Mouse (Mus musculus) forebrain, embryonic 16.5 days (tissue): ENCODE measurements around the gene Kif24. TPM values are rescaled to one million over a fixed set of nuclear protein-coding genes. Genes with fewer than 3 reads are reported as not detected.

Experiments
- ATAC-seq: fragments of 200-750 bp; cut with Nextera tagmentation; 2 replicates; pipeline ENCODE4 v1.8.0; 2017; ENCODE audit warnings: mild to moderate bottlenecking, moderate library complexity
- H3K27ac ChIP-seq: fragments of 300-500 bp; sonication (generic); 2 replicates; pipeline ENCODE4 v1.5.1; 2014; ENCODE audit warnings: low read length, control low read depth
- H3K27me3 ChIP-seq: fragments of 300-500 bp; sonication (generic); replicated peaks from 2 replicates; pipeline ENCODE4 v1.6.1; 2014; ENCODE audit warnings: low read length; ENCODE audit not compliant: control insufficient read depth, insufficient read depth
- H3K36me3 ChIP-seq: fragments of 300-500 bp; sonication (generic); 2 replicates; pipeline ENCODE4 v1.6.1; 2014; ENCODE audit not compliant: control insufficient read depth, insufficient read depth
- H3K4me1 ChIP-seq: fragments of 300-500 bp; sonication (generic); replicated peaks from 2 replicates; pipeline ENCODE4 v1.6.1; 2014; ENCODE audit warnings: low read length; ENCODE audit not compliant: control insufficient read depth, insufficient read depth
- H3K4me2 ChIP-seq: fragments of 300-500 bp; sonication (generic); 2 replicates; pipeline ENCODE4 v1.6.1; 2014; ENCODE audit warnings: mild to moderate bottlenecking, low read length, control low read depth
- H3K4me3 ChIP-seq: fragments of 300-500 bp; sonication (generic); replicated peaks from 2 replicates; pipeline ENCODE4 v1.5.1; 2014; ENCODE audit warnings: mild to moderate bottlenecking, low read length, control low read depth
- H3K9ac ChIP-seq: fragments of 300-500 bp; sonication (generic); replicated peaks from 2 replicates; pipeline ENCODE4 v1.6.1; 2014; ENCODE audit warnings: low read depth, low read length, control low read depth
- H3K9me3 ChIP-seq: fragments of 300-500 bp; sonication (generic); 2 replicates; pipeline ENCODE4 v1.6.1; 2016; ENCODE audit warnings: low read length; ENCODE audit not compliant: control insufficient read depth
- WGBS: fragments of 180-500 bp; shearing (Covaris S2); extraction: QIAGEN DNeasy Blood & Tissue Kit; methylation state at CpG from one replicate; pipeline ENCODE4 v1.1.7; 2014; 5-methylcytosine and 5-hydroxymethylcytosine counted together
- polyA plus RNA-seq: library from polyadenylated mRNA; unstranded; fragments of >200 nt; fragmentation: Nextera tagmentation; extraction: Ambion mirVana; gene quantifications from 2 replicates; pipeline ENCODE4 v1.2.1, GENCODE M21; 2015

Kif24 gene
- polyA plus RNA-seq, 1 experiment from 2014 or later = 4.9 TPM

- Histone ChIP-seq H3K4me3 (peak within 1 kb of the TSS; percentile 84), H3K4me2 (peak within 1 kb of the TSS; percentile 69), H3K9me3 (no peaks in the 10 kb centered on the region), H3K4me1 (peaks cover 13% of the 10 kb centered on the region), H3K27me3 (no peaks in the 10 kb centered on the region), H3K9ac (peak within 1 kb of the TSS; percentile 78), H3K36me3 (no peaks in the 10 kb centered on the region), H3K27ac (peak within 1 kb of the TSS; percentile 96)
- peak; percentile 97 for ATAC-seq
- under 1% methylated on average over 31 of the region's 31 CpGs for WGBS
Measured at GRCm38 (mm10) chr4:41348584-41349198, 116.0 kb downstream of the Kif24 start, which contains the start of gene Ubap1. Gene Ubap1, plus strand, starts transcription at chr4:41348996.

DNA sequence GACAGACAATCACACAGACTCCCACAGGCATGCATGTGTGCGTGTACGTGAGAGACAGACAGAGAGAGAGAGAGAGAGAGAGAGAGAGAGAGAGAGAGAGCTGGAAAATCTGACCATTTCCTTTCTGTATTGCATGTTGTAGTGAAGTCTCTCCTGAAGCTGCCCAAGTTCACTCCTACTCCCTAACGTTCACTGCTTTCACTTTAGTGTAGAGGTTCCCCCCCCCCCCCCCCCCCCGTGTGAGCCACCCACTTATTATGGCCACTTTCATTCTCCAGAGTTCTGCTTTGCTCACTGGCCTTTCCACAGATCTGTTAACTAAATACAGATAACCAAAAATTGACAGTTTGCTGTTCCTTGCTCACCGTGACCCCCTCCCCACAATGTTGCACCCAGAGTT lies 116.8 kb downstream of the Kif24 start:
- no peak overlapping the region for H3K27ac ChIP-seq
- H3K36me3 ChIP-seq = no peaks in the 10 kb centered on the region
- 39% methylated on average over 5 of the region's 5 CpGs for WGBS
- H3K4me3 ChIP-seq = no peak overlapping the region
- ATAC-seq = no peak
- 0 out of 2 replicates have a peak overlapping the region, but pooled peaks have one; percentile 6 for H3K9ac ChIP-seq
- peak overlapping the region; percentile 40 for H3K4me2 ChIP-seq
- H3K27me3 ChIP-seq = no peaks in the 10 kb centered on the region
- H3K9me3 ChIP-seq = no peaks in the 10 kb centered on the region
- peaks cover 13% of the 10 kb centered on the region for H3K4me1 ChIP-seq

DNA sequence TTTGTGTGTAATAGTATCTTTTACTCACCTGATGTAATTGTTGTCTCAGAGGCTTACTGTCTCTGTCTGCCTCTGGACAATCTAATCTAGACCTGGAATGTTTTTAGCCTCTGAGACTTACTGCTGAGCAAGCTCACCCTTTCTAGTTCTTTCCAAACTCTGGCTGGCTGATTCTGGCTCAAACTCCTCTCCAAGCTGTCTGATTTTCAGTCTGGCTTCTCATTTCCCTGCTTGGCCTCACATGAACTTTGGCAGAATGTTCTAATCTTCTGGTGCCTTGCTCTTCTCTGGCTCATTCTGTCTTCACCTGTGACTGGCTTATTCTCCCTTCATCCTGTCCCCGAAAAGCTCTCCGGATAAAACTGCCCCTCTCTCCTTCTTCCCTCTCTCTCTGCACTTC lies 118.7 kb downstream of the Kif24 start:
- H3K9me3 ChIP-seq = no peaks in the 10 kb centered on the region
- H3K27me3 ChIP-seq = no peaks in the 10 kb centered on the region
- H3K4me1 ChIP-seq = peaks cover 13% of the 10 kb centered on the region
- 74% methylated on average over 2 of the region's 2 CpGs for WGBS
- ATAC-seq = no peak
- no peak overlapping the region for H3K4me2 ChIP-seq
- H3K36me3 ChIP-seq = no peaks in the 10 kb centered on the region
- no peak overlapping the region for H3K9ac ChIP-seq
- H3K27ac ChIP-seq = no peak overlapping the region
- H3K4me3 ChIP-seq = no peak overlapping the region

- no peaks in the 10 kb centered on the region for H3K27me3 ChIP-seq
- no peaks in the 10 kb centered on the region for H3K36me3 ChIP-seq
- H3K4me1 ChIP-seq = no peaks in the 10 kb centered on the region
- no peak overlapping the region for H3K27ac ChIP-seq
- no peak overlapping the region for H3K9ac ChIP-seq
- no peak overlapping the region for H3K4me3 ChIP-seq
- no peak overlapping the region for H3K4me2 ChIP-seq
- WGBS = 84% methylated on average over 11 of the region's 11 CpGs
- H3K9me3 ChIP-seq = no peaks in the 10 kb centered on the region
- ATAC-seq = no peak
Measured at GRCm38 (mm10) chr4:41340912-41341550, 123.7 kb downstream of the Kif24 start.

Other genes with a start within 250 kb of the Kif24 start
- 62.5 and 63.5 TPM in 2 replicates for gene Ubap2, start 189.7 kb downstream of the Kif24 start, polyA plus RNA-seq
- gene Dcaf12, start 150.0 kb downstream of the Kif24 start, polyA plus RNA-seq = 88.9 and 101 TPM in 2 replicates
- gene Ubap1, start 115.9 kb downstream of the Kif24 start, polyA plus RNA-seq = 73.6 and 82.4 TPM in 2 replicates
- gene Nudt2, start 264 bp upstream of the Kif24 start, polyA plus RNA-seq = 68.2 and 71.7 TPM in 2 replicates
- 2.8 and 3.4 TPM in 2 replicates for gene AI464131, start 38.2 kb upstream of the Kif24 start, polyA plus RNA-seq
- gene 1110017D15Rik, start 52.4 kb upstream of the Kif24 start, polyA plus RNA-seq = 8.8 and 11.1 TPM in 2 replicates
- 13.7 and 14.2 TPM in 2 replicates for gene Fam219a, start 104.7 kb upstream of the Kif24 start, polyA plus RNA-seq
- 1.2 and 1.7 TPM in 2 replicates for gene Dnaic1, start 104.9 kb upstream of the Kif24 start, polyA plus RNA-seq
- gene Enho, start 175.4 kb upstream of the Kif24 start, polyA plus RNA-seq = 51.5 and 68.4 TPM in 2 replicates
- 12.3 and 16.7 TPM in 2 replicates for gene Cntfr, start 232.2 kb upstream of the Kif24 start, polyA plus RNA-seq
- gene Il11ra1, start 235.1 kb upstream of the Kif24 start, polyA plus RNA-seq = 28.3 and 29.2 TPM in 2 replicates
- 51.7 and 60.5 TPM in 2 replicates for gene Rpp25l, start 248.6 kb upstream of the Kif24 start, polyA plus RNA-seq